Mouse (Mus musculus) spleen, adult 2 months (tissue): ENCODE measurements at regions not wholly inside any gene's neighbourhood (a gene's known extent, or its start where the extent isn't known, plus 50 kb on each side); places are given as distances from the start of the nearest gene placed in this dataset.

Experiments used
- DNase-seq, 2 experiments: peaks; one replicate each; pipeline versions ENCODE4 v3.0.0 to v3.0.0-alpha.2; 2012 to 2021; ENCODE audit warnings: low spot score in 2 of 2, low read depth in 1 of 2
- H3K27ac ChIP-seq: fragments of 200-500 bp; 2 replicates; pipeline ENCODE4 v1.5.1; 2012; ENCODE audit warnings: low read length, inconsistent platforms; ENCODE audit not compliant: insufficient read depth
- H3K27me3 ChIP-seq: fragments of 200-500 bp; 2 replicates; pipeline ENCODE4 v1.6.1; 2012; ENCODE audit warnings: mild to moderate bottlenecking, moderate library complexity, low read length, inconsistent platforms; ENCODE audit not compliant: control insufficient read depth, insufficient read depth
- H3K36me3 ChIP-seq: fragments of 200-500 bp; 2 replicates; pipeline ENCODE4 v1.6.1; 2012; ENCODE audit warnings: mild to moderate bottlenecking, low read length, inconsistent platforms; ENCODE audit not compliant: control insufficient read depth, insufficient read depth
- H3K4me1 ChIP-seq: fragments of 200-500 bp; 2 replicates; pipeline ENCODE4 v1.6.1; 2011; ENCODE audit warnings: inconsistent platforms; ENCODE audit not compliant: control insufficient read depth, insufficient read depth, insufficient read length
- H3K4me3 ChIP-seq: fragments of 200-500 bp; 2 replicates; pipeline ENCODE4 v1.5.1; 2011; ENCODE audit warnings: mild to moderate bottlenecking, inconsistent platforms; ENCODE audit not compliant: insufficient read depth, insufficient read length; ENCODE audit errors: extremely low read depth
- CTCF ChIP-seq: fragments of 200-500 bp; IDR thresholded peaks from 2 replicates; pipeline ENCODE4 v1.5.1; 2011; ENCODE audit warnings: mild to moderate bottlenecking, inconsistent platforms; ENCODE audit not compliant: insufficient read depth, insufficient read length, insufficient replicate concordance; ENCODE audit errors: extremely low read depth
- POLR2A ChIP-seq: fragments of 200-500 bp; IDR thresholded peaks from 2 replicates; pipeline ENCODE4 v1.6.1; 2011; ENCODE audit warnings: low read depth, low read length, inconsistent platforms
- WGBS: fragments of 180-500 bp; shearing (Covaris S2); methylation state at CpG from one replicate; pipeline ENCODE4 v1.1.7; 2018; 5-methylcytosine and 5-hydroxymethylcytosine counted together

DNA sequence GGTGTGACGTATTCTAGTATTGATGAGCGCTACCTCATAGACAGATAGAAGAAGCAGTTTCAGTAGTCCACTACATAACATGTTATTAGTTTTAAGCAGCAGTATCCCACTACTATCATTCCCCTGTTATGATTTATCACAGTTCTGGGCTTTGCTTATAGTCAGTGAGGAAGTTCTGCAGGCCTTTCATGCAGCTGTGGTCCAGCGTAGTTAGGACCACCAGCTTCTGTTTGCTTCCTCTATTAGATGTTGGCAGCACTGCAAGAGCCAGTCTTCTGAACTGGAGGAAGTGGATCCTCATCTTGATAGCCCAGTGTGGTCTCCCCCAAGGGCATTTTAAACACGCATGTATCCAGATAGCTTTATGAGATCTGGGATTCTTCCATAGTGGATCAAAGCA lies 147.4 kb upstream of the Trib2 start:
- Histone ChIP-seq H3K27me3 (no peaks in the 10 kb centered on the region), H3K27ac (no peak overlapping the region), H3K36me3 (no peaks in the 10 kb centered on the region), H3K4me1 (peaks cover 6% of the 10 kb centered on the region; the same call in 1 of the 2 replicates), H3K4me3 (no peak overlapping the region)
- DNase-seq: no peak
- no peak for TF ChIP-seq CTCF
- TF ChIP-seq POLR2A: no peak
- 61% methylated on average over 4 of the region's 4 CpGs for WGBS

DNA sequence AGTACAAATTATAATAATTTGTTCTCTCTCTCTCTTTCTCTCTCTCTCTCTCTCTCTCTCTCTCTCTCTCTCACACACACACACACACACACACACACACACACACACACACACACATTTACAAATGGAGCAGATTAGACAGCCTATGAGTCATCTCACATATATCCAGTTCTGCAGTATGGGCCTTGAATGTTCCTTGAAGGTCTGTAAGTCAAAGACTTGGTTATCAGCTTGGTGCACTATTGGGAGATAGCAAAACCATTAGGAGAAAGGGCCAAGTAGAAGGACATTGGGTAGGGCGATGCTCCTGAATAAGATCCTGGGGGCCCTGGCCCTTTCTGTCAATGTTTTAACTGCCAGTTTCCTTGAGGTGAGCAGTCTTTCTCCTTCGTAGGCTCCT lies 145.1 kb upstream of the Trib2 start:
- Histone ChIP-seq H3K36me3 (no peaks in the 10 kb centered on the region), H3K4me3 (no peak overlapping the region), H3K27me3 (no peaks in the 10 kb centered on the region), H3K27ac (no peak overlapping the region), H3K4me1 (no peaks in the 10 kb centered on the region)
- DNase-seq: no peak
- TF ChIP-seq POLR2A (no peak), CTCF (no peak)
- WGBS: 81% methylated on average over 2 of the region's 2 CpGs

DNA sequence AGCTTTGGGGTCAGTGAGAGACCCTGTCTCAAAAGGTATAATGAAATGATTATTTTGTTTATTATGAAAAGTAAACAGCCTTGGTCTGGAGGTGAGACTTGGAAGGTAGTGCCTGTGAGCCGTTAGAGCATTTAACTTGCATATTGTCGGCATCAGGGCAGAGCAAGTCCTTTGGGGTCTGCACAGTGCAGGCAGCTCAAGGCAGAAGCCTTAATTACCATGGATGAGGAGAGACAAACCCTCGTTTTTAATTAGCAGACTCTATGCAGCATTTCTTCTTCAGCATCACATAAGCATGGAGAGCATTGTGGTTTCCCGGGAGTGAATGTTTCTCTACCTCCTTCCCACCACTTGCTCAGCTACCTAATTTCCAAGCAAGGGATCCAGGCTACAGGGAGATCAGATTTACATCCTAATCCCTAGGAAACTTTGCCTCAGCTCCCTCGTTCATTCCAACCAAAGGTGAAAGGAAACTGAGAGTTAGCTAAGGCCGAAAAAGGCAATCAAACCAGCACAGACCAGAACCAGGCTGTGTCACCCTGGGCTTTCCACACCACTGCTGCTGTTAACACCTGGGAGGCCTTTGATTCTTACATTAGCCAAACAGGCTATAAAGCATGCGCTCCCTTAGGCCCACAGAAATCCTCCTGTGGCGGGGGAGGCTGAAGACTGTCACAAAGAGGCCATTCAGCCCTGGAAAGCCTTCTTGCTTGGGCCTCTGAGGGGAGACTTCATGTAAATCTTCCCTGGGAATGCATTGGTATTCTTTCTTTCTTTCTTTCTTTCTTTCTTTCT lies 120.9 kb upstream of the Trib2 start:
- no peaks in the 10 kb centered on the region for H3K27me3 ChIP-seq
- DNase-seq: no peak
- WGBS: 91% methylated on average over 8 of the region's 8 CpGs
- H3K36me3 ChIP-seq: no peaks in the 10 kb centered on the region
- no peak overlapping the region for H3K27ac ChIP-seq
- H3K4me3 ChIP-seq: no peak overlapping the region
- H3K4me1 ChIP-seq: no peaks in the 10 kb centered on the region
- TF ChIP-seq POLR2A (no peak), CTCF (no peak)

DNA sequence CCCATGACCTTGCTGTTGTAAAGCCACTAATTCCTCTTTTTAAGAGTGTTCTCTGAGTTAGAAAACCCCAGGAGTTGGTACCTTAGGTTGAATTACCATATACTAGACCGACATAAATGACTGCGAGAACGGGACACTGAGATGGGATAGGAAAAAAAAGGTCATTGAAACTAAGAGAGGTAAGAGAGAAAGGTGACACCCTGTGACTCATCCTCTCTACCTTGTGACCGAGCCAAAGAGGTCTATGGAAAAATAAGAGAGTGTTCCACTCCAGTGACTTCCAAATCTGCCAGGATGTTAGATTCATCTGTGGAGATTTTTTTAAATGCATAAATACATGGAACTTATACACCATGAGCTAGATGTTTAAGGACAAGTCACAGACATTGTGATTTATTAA lies 115.3 kb upstream of the Trib2 start:
- Histone ChIP-seq H3K4me3 (no peak overlapping the region), H3K4me1 (0 out of 2 replicates have a peak, but pooled peaks cover 2% of the 10 kb centered on the region), H3K36me3 (no peaks in the 10 kb centered on the region), H3K27me3 (no peaks in the 10 kb centered on the region), H3K27ac (no peak overlapping the region)
- WGBS: 84% methylated on average over 4 of the region's 4 CpGs
- peak in 1 of 2 experiments; percentile 8 for DNase-seq
- TF ChIP-seq POLR2A (no peak), CTCF (no peak)

DNA sequence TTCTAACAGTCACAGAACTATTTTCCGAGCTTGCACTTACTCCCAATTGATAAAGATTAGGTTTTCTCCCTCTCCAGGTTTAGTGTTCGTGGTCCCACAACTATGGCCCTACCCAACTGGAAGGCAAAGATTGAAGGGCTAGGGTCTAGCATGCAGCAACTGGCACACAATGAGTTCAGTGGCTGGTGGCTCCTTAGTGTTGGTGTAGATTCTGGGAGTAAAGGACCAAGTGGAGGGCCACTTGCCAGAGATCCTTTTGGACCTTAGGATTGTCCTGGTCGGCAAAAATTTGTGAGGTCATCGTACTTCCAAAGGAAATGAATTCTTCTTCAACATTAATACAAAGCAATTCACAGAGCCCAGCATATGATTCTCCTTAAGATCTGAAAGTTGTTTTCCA lies 114.8 kb upstream of the Trib2 start:
- WGBS: 87% methylated on average over 4 of the region's 4 CpGs
- TF ChIP-seq CTCF (no peak), POLR2A (no peak)
- DNase-seq: no peak
- H3K4me3 ChIP-seq: no peak overlapping the region
- no peak overlapping the region for H3K27ac ChIP-seq
- no peaks in the 10 kb centered on the region for H3K36me3 ChIP-seq
- no peaks in the 10 kb centered on the region for H3K27me3 ChIP-seq
- 0 out of 2 replicates have a peak, but pooled peaks cover 2% of the 10 kb centered on the region for H3K4me1 ChIP-seq

DNA sequence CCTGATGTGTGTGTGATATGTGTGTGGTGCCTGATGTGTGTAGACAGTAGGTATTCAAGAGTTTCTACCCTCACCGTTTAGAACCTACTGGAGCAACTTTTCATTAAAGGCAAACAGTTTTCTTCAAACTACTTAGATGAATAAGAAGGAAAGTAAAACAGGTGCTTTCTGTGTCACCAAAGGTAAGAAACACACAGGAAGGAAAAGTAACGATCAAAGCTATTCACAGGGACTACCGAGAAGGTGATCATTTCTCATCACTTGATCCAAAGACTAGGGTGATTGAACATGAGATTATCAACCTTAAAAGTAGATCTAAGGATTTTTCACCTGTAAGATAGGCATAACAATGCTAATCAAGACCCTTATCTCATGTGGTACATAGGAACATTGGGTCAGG lies 113.4 kb upstream of the Trib2 start:
- Histone ChIP-seq H3K4me1 (0 out of 2 replicates have a peak, but pooled peaks cover 2% of the 10 kb centered on the region), H3K27ac (no peak overlapping the region), H3K36me3 (no peaks in the 10 kb centered on the region), H3K27me3 (no peaks in the 10 kb centered on the region), H3K4me3 (no peak overlapping the region)
- DNase-seq: no peak
- WGBS: 84% methylated on average over 3 of the region's 3 CpGs
- no peak for TF ChIP-seq CTCF
- no peak for TF ChIP-seq POLR2A

DNA sequence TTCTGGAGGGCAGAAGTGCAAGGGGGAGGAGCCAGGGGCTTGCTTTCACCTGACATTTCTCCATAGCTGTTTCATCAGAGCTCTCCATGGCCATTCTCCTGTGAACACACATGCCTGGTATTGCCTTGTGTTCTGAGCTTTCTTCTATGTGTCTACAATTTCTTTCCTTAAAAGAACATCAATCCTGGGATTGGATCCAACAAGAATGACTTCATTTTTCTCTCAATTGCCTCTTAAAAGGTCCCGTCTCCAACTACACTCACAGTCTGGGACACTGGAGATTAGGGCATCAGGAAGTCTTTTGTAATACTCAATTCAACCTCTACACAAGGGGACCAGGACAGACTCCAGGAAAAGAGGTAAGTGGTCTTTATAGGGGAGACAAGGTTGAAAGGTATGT lies 112.8 kb upstream of the Trib2 start:
- Histone ChIP-seq H3K27me3 (no peaks in the 10 kb centered on the region), H3K36me3 (no peaks in the 10 kb centered on the region), H3K27ac (no peak overlapping the region), H3K4me1 (0 out of 2 replicates have a peak, but pooled peaks cover 2% of the 10 kb centered on the region), H3K4me3 (no peak overlapping the region)
- no peak for DNase-seq
- WGBS: 96% methylated on average over 1 of the region's 1 CpGs
- TF ChIP-seq POLR2A: no peak
- TF ChIP-seq CTCF: no peak
